Mouse (Mus musculus) ES-E14 (cell line): Measurements from ENCODE around the gene Cdh13.

Experiments
- CHD2 ChIP-seq: IDR thresholded peaks from 2 replicates; pipeline ENCODE4 v1.6.1; 2014; ENCODE audit warnings: mild to moderate bottlenecking, low read depth, low read length, inconsistent platforms
- HCFC1 ChIP-seq: IDR thresholded peaks from 2 replicates; pipeline ENCODE4 v1.6.1; 2012; ENCODE audit warnings: low read length, inconsistent platforms, borderline replicate concordance; ENCODE audit not compliant: insufficient read depth
- MAFK ChIP-seq: IDR thresholded peaks from 2 replicates; pipeline ENCODE4 v1.6.1; 2014; ENCODE audit warnings: mild to moderate bottlenecking, low read depth, low read length, inconsistent platforms; ENCODE audit not compliant: insufficient read depth
- ZC3H11A ChIP-seq: IDR thresholded peaks from 2 replicates; pipeline ENCODE4 v1.6.1; 2012; ENCODE audit warnings: low read depth, mild to moderate bottlenecking, inconsistent platforms, low read length, borderline replicate concordance
- ZNF384 ChIP-seq: IDR thresholded peaks from 2 replicates; pipeline ENCODE4 v1.6.1; 2012; ENCODE audit warnings: low read depth, low read length, inconsistent platforms

GRCm38 (mm10) chr8:118452445-118453103 is 169.0 kb downstream of the Cdh13 start:
- TF ChIP-seq CHD2 (no peak), HCFC1 (no peak), ZNF384 (no peak), MAFK (no peak), ZC3H11A (no peak)
